Mouse (Mus musculus) neural tube, embryonic 11.5 days (tissue): ENCODE measurements around the gene Mtrex. TPM values are rescaled to one million over a fixed set of nuclear protein-coding genes. Genes with fewer than 3 reads are reported as not detected.

Experiments used
- ATAC-seq: fragments of 200-750 bp; cut with Nextera tagmentation; 2 replicates; pipeline ENCODE4 v1.8.0; 2017; ENCODE audit warnings: moderate number of reproducible peaks, mild to moderate bottlenecking, moderate TSS enrichment, moderate library complexity; ENCODE audit not compliant: insufficient read depth, low FRiP score, low TSS enrichment
- DNase-seq: peaks from one replicate; pipeline ENCODE4 v3.0.0-alpha.2; 2015; ENCODE audit warnings: low spot score
- H3K27ac ChIP-seq: fragments of 300-500 bp; sonication (generic); 2 replicates; pipeline ENCODE4 v1.5.1; 2014; ENCODE audit warnings: low read depth, mild to moderate bottlenecking, low read length
- H3K27me3 ChIP-seq: fragments of 300-500 bp; sonication (generic); 2 replicates; pipeline ENCODE4 v1.6.1; 2014; ENCODE audit warnings: mild to moderate bottlenecking, low read length, mixed read lengths; ENCODE audit not compliant: control insufficient read depth, insufficient read depth
- H3K36me3 ChIP-seq: fragments of 300-500 bp; sonication (generic); 2 replicates; pipeline ENCODE4 v1.6.1; 2014; ENCODE audit warnings: mild to moderate bottlenecking, low read length, moderate library complexity, mixed read lengths; ENCODE audit not compliant: control insufficient read depth, insufficient read depth
- H3K4me1 ChIP-seq: fragments of 300-500 bp; sonication (generic); 2 replicates; pipeline ENCODE4 v1.6.1; 2014; ENCODE audit warnings: low read length, mixed read lengths; ENCODE audit not compliant: control insufficient read depth, insufficient read depth
- H3K4me2 ChIP-seq: fragments of 300-500 bp; sonication (generic); 2 replicates; pipeline ENCODE4 v1.6.1; 2014; ENCODE audit warnings: low read depth, mild to moderate bottlenecking, moderate library complexity
- H3K4me3 ChIP-seq: fragments of 300-500 bp; sonication (generic); 2 replicates; pipeline ENCODE4 v1.5.1; 2014; ENCODE audit warnings: low read depth, low read length
- H3K9ac ChIP-seq: fragments of 300-500 bp; sonication (generic); 2 replicates; pipeline ENCODE4 v1.6.1; 2014; ENCODE audit warnings: mild to moderate bottlenecking, low read length
- H3K9me3 ChIP-seq: fragments of 300-500 bp; sonication (generic); 2 replicates; pipeline ENCODE4 v1.6.1; 2016; ENCODE audit warnings: low read length; ENCODE audit not compliant: control insufficient read depth
- whole genome bisulfite sequencing: fragments of 180-500 bp; shearing (Covaris S2); extraction: QIAGEN DNeasy Blood & Tissue Kit; methylation state at CpG from one replicate; pipeline ENCODE4 v1.1.7; 2014; 5-methylcytosine and 5-hydroxymethylcytosine counted together
- polyA plus RNA-seq: library from polyadenylated mRNA; unstranded; fragments of >200 nt; fragmentation: Nextera tagmentation; extraction: Ambion mirVana; gene quantifications from 2 replicates; pipeline ENCODE4 v1.2.1, GENCODE M21; 2014

Mtrex gene
- polyA plus RNA-seq, 1 experiment from 2014 or later: 105 TPM

- no peak overlapping the region for H3K4me3 ChIP-seq
- 87% methylated on average over 3 of the region's 3 CpGs for WGBS
- DNase-seq (no peak), ATAC-seq (no peak)
- H3K27ac ChIP-seq: no peak overlapping the region
- no peaks in the 10 kb centered on the region for H3K4me1 ChIP-seq
- H3K36me3 ChIP-seq: peaks cover under 1% of the 10 kb centered on the region
- no peak overlapping the region for H3K9ac ChIP-seq
- no peaks in the 10 kb centered on the region for H3K27me3 ChIP-seq
- H3K9me3 ChIP-seq: no peaks in the 10 kb centered on the region
- H3K4me2 ChIP-seq: no peak overlapping the region
Observed at GRCm38 (mm10) chr13:112862342-112862741, 64.9 kb downstream of the Mtrex start.

- ATAC-seq (no peak), DNase-seq (no peak)
- Histone ChIP-seq H3K4me1 (no peaks in the 10 kb centered on the region), H3K4me2 (no peak overlapping the region), H3K9me3 (no peaks in the 10 kb centered on the region), H3K27me3 (no peaks in the 10 kb centered on the region), H3K4me3 (no peak overlapping the region), H3K9ac (no peak overlapping the region), H3K36me3 (no peaks in the 10 kb centered on the region; the same call in 1 of the 2 replicates), H3K27ac (no peak overlapping the region)
- WGBS: 67% methylated on average over 5 of the region's 5 CpGs
Observed at GRCm38 (mm10) chr13:112861825-112862306, 65.3 kb downstream of the Mtrex start.

- H3K4me1 ChIP-seq: no peaks in the 10 kb centered on the region
- no peak overlapping the region for H3K9ac ChIP-seq
- no peak overlapping the region for H3K27ac ChIP-seq
- DNase-seq: no peak
- ATAC-seq: no peak
- no peaks in the 10 kb centered on the region; the same call in 1 of the 2 replicates for H3K36me3 ChIP-seq
- no peak overlapping the region for H3K4me2 ChIP-seq
- no peaks in the 10 kb centered on the region for H3K27me3 ChIP-seq
- WGBS: 92% methylated on average over 9 of the region's 9 CpGs
- no peak overlapping the region for H3K4me3 ChIP-seq
- no peaks in the 10 kb centered on the region for H3K9me3 ChIP-seq
Observed at GRCm38 (mm10) chr13:112860911-112861310, 66.3 kb downstream of the Mtrex start.

- no peaks in the 10 kb centered on the region for H3K36me3 ChIP-seq
- no peaks in the 10 kb centered on the region for H3K27me3 ChIP-seq
- no peak overlapping the region for H3K4me3 ChIP-seq
- ATAC-seq (no peak), DNase-seq (no peak)
- no peak overlapping the region for H3K4me2 ChIP-seq
- H3K27ac ChIP-seq: no peak overlapping the region
- H3K9me3 ChIP-seq: no peaks in the 10 kb centered on the region
- H3K4me1 ChIP-seq: no peaks in the 10 kb centered on the region
- whole genome bisulfite sequencing: 86% methylated on average over 2 of the region's 2 CpGs
- no peak overlapping the region for H3K9ac ChIP-seq
Observed at GRCm38 (mm10) chr13:112860370-112860769, 66.8 kb downstream of the Mtrex start.

- Histone ChIP-seq H3K4me1 (no peaks in the 10 kb centered on the region), H3K4me2 (no peak overlapping the region), H3K36me3 (no peaks in the 10 kb centered on the region), H3K9ac (no peak overlapping the region), H3K27me3 (no peaks in the 10 kb centered on the region), H3K27ac (no peak overlapping the region), H3K4me3 (no peak overlapping the region), H3K9me3 (no peaks in the 10 kb centered on the region)
- WGBS: 92% methylated on average over 21 of the region's 21 CpGs
- no peak for ATAC-seq
- DNase-seq: no peak
Observed at GRCm38 (mm10) chr13:112859574-112860134, 67.5 kb downstream of the Mtrex start.

- DNase-seq (no peak), ATAC-seq (no peak)
- no peak overlapping the region for H3K4me3 ChIP-seq
- no peak overlapping the region for H3K4me2 ChIP-seq
- H3K27me3 ChIP-seq: no peaks in the 10 kb centered on the region
- no peaks in the 10 kb centered on the region; the same call in 1 of the 2 replicates for H3K4me1 ChIP-seq
- no peak overlapping the region for H3K9ac ChIP-seq
- WGBS: 84% methylated on average over 7 of the region's 7 CpGs
- H3K36me3 ChIP-seq: no peaks in the 10 kb centered on the region
- H3K27ac ChIP-seq: no peak overlapping the region
- H3K9me3 ChIP-seq: no peaks in the 10 kb centered on the region
Observed at GRCm38 (mm10) chr13:112857921-112858320, 69.3 kb downstream of the Mtrex start.

GRCm38 (mm10) chr13:112854402-112854801, 72.8 kb downstream of the Mtrex start:
- Histone ChIP-seq H3K27ac (no peak overlapping the region), H3K4me2 (no peak overlapping the region), H3K36me3 (no peaks in the 10 kb centered on the region), H3K4me1 (no peaks in the 10 kb centered on the region; the same call in 1 of the 2 replicates), H3K9me3 (no peaks in the 10 kb centered on the region), H3K4me3 (no peak overlapping the region), H3K27me3 (no peaks in the 10 kb centered on the region), H3K9ac (no peak overlapping the region)
- 74% methylated on average over 6 of the region's 6 CpGs for WGBS
- DNase-seq (no peak), ATAC-seq (no peak)

- ATAC-seq (no peak), DNase-seq (peak; percentile 17)
- Histone ChIP-seq H3K36me3 (no peaks in the 10 kb centered on the region), H3K4me3 (no peak overlapping the region), H3K4me2 (no peak overlapping the region), H3K27ac (no peak overlapping the region), H3K27me3 (no peaks in the 10 kb centered on the region), H3K9me3 (no peaks in the 10 kb centered on the region), H3K4me1 (no peaks in the 10 kb centered on the region; the same call in 1 of the 2 replicates), H3K9ac (no peak overlapping the region)
- WGBS: 58% methylated on average over 17 of the region's 17 CpGs
Observed at GRCm38 (mm10) chr13:112853710-112854316, 73.4 kb downstream of the Mtrex start.

GRCm38 (mm10) chr13:112845931-112846330, 81.3 kb downstream of the Mtrex start:
- Histone ChIP-seq H3K9me3 (no peaks in the 10 kb centered on the region), H3K4me2 (no peak overlapping the region), H3K36me3 (no peaks in the 10 kb centered on the region), H3K9ac (no peak overlapping the region), H3K4me1 (no peaks in the 10 kb centered on the region), H3K27ac (no peak overlapping the region), H3K27me3 (no peaks in the 10 kb centered on the region), H3K4me3 (no peak overlapping the region)
- no peak for DNase-seq
- ATAC-seq: no peak
- WGBS: 94% methylated on average over 3 of the region's 3 CpGs
